Mouse (Mus musculus): ENCODE data around the gene Actn4.
A peak's percentile ranks its signal among the peaks of the same experiment; 100 is the strongest.
"Not testable (repeated sequence)": the region's sequence is repeated elsewhere in the genome, so short reads cannot be mapped to it uniquely, and the experiment has no call there.

Actn4 gene

DNA sequence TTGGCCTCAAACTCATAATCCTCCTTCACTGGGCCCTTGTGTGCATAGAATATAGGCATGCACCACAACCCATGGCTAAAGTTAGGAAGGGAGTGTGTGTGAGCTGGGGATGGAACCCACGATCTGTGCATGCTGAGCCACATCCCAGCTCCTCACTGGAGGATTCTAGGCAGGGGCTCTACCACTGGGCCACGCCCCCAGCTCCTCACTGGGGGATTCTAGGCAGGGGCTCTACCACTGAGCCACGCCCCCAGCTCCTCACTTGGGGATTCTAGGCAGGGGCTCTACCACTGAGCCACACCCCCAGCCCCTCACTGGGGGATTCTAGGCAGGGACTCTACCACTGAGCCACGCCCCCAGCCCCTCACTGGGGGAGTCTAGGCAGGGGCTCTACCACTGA is 78.4 kb downstream of the Actn4 start:
- DNase-seq (ENCODE audit: low read depth) = not testable (repeated sequence)

DNA sequence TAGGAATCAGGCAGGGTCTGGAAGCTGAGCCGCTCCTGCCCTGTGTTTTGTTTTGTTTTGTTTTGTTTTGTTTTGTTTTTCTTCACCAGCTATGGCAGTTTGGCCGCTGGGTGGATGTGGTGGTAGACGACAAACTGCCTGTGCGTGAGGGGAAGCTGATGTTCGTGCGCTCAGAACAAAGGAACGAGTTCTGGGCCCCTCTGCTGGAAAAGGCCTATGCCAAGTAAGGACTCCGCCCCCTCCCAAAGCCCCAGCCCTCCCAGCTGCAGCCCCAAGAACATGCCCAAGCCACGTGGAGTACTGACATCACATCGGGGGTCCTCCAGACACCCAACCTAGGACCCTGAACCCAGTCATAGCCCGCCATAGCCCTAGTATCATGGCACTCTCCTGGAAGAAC is 79.1 kb downstream of the Actn4 start:
- no peak for DNase-seq (ENCODE audit: low read depth)

DNA sequence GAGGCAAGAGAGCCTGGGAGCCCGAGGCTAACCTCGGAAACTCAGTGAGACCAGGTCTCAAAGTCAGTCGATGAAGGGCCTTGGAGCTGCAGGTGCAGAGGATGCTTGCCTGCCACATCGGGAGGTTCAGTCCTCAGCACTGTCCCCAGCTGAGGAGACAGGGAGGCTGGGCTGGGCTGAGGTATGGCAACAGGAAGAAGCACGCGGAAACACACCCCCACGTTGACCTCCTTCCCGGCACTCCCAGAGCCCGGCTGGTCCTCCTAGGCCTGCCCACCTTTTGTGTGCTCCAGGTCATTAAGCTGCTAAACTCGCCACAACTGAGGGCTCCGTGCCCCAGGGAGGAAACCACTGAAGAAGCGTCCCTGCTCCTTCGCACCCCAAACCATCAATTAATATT is 80.9 kb downstream of the Actn4 start, which contains the start of gene Capn12:
Gene Capn12, plus strand, starts transcription at position 224 of the 400 bp plus-strand sequence.
- no peak for DNase-seq (ENCODE audit: low read depth)

DNA sequence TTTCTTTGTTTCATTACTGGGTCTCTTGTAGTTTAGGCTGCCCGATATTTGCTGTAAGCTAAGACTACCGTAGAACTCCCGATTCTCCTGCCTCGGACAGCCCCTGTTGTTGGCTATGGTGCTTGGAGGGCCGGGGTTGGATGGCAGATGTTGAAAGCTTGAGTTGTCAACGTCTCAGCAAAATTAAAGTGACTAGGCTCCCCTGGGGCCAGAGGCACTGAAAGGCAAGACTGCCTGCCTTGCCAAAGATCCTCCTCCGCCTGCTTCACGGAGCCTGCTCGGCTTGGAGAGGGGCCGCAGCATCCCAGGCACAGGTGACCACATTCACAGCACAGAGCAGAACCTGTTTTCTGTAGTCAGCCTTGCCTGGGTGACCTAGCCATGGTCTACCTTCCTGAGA is 81.6 kb downstream of the Actn4 start:
- DNase-seq (ENCODE audit: low read depth) = no peak

DNA sequence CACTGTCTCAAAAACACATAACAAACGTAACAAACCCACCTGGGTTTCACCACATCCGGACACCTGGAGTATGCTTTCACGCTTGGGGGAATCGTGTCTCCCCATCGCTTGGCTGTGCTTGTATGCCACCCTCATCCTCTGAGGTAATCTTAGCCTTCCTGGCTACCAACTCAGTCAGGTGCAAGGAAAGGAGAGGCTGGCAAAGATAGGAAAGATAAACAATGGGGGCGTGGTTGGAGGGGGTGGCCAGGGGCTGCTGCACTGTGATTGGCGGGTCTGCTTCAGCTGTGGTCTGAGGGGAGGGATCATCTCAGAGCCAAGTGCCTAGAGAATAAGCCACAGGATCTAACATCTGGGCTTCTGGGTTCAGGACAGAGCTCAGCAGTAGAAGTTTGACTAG is 82.5 kb downstream of the Actn4 start:
- DNase-seq (ENCODE audit: low read depth) = no peak

DNA sequence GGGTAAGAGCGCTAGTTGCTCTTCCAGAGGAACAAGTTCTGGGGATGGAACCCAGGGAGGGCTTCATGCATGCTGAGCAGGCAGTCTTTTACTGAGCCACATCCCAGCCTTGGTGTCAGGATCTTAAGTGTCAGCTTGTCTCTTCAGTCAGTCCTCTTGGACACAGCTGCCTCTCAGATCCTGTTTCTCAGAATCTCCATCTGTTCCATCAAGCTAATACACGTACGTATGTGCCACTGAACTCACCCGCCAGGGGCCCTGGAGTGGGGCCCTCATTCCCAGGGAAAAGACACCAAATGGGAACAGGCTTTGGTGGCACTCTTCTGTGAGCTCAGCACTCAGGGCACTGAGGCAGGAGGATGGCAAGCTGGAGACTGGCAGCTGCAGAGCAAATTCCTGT is 84.3 kb downstream of the Actn4 start:
- no peak for DNase-seq (ENCODE audit: low read depth)

DNA sequence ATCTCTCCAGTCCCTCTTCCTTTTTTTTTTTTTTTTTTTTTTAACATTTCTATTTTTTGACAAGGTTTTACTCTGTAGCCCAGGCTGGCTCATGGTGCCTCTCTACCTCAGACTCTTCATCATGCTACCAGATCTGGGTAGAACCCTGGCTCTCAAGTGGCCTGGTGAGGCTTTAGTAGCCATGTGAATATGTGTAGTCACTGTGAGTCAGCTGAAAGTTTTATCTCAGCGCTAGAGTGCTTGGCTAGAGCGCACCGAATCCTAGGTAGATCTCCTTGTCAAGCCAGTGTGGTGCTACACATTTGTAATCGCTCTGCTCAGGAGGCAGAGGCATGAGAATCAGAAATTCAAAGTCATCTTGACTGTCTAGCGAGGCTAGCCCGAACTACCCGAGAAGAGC is 85.0 kb downstream of the Actn4 start:
- DNase-seq (ENCODE audit: low read depth) = no peak

DNA sequence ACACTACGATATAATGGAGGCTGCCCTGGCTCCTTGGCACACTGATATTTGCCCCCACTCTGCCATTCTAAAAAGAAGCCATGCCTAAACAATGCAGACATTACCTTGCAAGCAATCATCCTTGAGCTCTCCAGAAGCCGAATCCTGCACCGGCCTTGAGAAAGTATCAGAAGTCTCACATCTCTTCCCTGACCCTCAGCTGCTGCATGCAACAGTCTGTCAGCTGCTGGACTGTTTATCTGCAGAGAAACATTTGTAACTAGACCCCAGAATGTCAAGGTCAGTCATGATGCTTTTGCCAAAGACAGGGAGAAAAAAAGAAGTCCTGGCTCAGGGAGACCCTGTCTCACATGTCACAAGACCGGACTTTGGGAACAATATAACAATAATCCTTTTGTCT is 86.0 kb downstream of the Actn4 start:
- DNase-seq (ENCODE audit: low read depth) = no peak

DNA sequence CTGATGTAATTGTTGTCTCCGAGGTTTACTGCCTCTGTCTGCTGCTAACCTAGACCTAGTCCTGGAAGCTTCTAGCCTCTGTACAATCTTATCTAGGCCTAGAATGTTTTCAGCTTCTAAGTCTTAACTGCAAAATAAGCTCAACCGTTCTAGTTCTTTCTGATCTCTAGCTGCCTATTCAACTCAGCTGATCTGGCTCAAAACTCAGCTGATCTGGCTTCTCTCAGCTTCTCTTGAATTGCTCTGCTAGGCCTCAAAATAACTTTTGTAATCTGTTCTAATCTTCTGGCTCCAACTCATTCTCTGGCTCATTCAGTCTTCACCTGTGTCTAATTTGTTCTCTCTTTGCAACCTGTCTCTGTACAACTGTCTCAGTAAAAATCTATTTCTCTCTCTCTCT is 87.6 kb downstream of the Actn4 start:
- no peak for DNase-seq (ENCODE audit: low read depth)

DNA sequence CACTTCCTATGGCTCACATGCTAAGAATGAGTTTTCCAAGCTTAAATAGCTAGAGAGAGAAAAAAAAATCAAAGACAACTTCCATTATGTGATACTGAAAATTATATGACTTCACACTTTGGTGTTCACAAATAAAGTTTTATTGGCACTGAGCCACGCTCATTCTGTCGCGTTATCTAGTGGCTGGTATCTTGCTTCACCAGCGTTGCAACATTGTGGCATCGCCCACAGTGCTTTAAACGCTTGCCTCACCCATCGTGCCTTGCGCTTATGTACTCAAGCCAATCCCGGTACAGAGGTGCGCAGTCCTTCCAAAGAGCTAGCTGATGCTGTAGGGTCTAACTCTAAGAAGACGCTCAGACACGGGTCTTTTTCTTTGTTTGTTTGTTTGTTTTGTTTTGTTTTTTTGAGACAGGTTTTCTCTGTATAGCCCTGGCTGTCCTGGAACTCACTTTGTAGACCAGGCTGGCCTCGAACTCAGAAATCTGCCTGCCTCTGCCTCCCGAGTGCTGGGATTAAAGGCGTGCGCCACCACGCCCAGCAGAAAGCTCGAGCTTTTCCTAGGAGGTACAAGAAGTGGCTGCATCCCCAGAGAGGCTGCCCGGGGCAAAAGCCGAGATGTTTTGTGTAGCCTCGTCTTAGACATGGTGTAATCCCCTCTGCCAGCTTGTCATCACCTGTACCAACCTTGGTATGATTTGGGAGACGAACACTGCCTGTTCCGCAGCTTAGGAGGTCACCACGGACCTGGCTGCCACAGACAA is 91.1 kb downstream of the Actn4 start:
- DNase-seq (ENCODE audit: low read depth) = no peak

DNA sequence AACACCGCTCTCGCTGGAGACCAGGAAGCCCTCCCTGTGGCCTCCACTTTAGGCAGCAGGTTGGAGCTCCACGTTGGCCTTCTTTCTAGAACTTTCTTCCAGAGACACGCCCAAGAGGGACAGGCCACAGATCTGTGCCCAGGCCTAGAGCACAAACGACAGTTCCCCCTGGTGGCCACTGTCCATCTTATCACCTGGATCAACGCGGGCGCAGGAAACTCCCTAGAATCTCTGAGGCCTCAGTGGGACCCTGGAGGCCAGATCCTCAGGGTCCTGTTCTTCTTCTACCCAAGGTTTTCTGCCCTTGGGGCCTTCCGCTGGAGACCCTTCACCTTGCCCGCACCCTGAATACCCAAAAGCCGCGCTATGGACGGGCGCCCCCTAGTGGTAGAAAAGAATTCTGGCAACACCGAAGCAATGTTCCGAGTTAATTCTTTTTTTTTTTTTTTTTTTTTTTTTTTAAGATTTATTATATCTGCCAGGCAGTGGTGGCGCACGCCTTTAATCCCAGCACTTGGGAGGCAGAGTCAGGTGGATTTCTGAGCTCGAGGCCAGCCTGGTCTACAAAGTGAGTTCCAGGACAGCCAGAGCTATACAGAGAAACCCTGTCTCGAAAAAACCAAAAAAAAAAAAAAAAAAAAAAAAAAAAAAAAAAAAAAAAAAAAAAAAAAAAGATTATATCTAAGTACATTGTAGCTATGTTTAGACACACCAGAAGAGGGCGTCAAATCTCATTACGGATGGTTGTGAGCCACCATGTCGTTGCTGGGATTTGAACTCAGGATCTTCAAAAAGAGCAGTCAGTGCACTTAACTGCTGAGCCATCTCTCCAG is 94.4 kb downstream of the Actn4 start:
- peak; percentile 54 for DNase-seq (ENCODE audit: low read depth)

DNA sequence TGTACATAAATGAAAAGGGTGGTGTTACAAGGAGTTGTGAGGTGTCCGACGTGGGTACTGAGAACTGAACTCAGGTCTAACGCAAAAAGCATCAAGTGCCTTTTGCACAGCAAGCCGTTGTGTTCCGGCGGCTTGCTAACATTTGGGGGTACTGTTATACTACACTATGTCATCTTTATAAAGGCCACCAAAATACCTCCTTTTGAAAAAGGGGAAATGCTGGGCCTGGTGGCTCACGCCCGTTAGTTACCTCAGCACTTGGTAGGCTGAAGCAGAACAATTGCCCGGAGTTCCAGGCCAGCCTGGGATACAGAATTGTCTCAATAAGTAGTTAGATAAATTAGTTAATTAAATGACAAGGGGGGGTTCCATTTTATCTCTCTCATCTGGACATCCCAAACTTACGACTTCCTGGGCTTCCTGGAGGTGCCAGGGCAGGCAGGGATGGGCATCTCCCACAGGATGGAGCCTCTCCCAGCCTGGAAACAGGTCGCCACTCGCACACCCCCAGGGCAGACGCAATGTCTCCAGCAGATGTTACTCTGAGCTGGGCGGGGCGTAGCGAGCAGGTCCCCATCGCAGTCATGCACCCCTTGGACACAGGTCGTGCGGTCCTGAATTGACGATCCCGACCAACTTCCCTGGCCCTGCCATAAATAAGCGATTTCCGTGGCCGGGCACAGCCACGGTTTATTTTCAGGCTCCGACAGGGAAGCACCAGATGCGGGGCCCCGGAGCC is 95.2 kb downstream of the Actn4 start:
- DNase-seq (ENCODE audit: low read depth) = no peak

DNA sequence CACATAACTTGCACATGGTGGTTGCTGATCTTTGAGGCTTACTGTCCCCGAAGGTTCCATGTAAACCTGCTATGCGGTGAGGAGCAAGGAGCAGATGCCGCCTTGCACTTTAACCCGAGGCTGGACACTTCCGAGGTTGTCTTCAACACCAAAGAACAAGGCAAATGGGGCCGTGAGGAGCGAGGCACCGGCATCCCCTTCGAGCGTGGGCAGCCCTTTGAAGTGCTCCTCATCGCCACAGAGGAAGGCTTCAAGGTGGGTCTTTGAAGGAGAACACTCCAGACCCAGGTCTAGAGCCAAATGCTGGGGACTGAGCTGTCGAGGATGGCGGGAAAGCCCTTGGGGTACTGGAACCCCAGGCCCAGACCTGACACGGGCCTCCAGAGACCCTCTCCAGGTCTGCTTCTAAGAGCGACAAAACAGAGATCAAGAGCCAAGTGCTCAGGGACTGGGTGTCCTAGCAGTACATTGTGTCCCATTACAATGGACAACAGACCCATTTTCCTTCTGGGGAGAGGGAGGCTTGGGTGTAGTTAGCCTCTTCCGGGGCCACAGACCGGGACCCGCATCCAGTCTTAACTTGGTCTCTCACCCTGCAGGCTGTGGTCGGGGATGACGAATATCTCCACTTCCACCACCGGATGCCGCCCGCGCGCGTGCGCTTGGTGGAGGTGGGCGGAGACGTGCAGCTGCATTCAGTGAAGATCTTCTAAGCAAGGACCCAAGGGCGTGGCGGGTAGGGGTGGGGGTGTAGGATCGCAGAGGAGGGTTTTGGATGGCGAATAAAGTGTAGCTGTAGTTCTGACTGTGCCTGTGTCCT is 96.4 kb downstream of the Actn4 start:
- peak; percentile 48 for DNase-seq (ENCODE audit: low read depth)

DNA sequence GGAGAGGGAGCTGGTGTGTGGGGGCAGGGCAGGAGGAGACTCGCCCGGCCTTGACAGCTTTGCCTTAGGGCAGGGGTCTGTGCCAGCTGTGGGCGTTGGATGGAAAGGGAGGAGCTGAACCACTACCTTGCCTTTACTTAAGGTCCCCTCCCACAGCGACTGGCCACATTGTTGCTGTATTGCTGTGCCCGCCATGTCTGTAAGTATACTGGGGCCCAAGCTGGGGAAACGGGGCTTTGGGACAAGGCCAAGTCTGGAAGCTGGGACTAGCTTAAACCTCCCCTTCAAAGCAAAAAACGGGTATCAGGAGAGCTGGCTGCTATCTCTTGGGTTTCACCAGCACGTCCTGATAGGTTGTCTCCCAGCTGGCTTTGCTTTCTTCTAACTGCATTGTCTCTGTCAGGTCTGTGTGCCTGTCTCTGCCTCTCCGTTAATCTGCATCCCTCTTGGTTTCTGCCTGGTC is 97.8 kb downstream of the Actn4 start:
- DNase-seq (ENCODE audit: low read depth) = no peak

DNA sequence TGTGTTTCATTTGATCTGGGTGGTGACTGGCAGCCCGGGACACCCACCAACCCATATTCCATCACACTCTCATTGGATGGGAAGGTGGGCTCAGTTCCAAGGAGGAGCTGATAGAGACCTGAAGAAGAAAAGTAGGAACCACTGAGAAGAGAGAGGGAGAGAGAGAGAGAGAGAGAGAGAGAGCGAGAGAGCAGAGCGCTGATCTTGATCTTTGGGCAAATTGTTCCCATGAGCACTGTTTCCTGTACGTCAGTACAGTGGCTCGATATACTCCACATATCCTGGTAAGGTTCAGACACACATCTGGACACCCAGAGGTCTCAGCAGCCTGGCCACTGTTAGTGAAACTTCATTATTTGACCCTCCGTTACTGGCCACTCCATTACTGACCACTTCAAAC is 98.6 kb downstream of the Actn4 start, which contains the start of gene Lgals7:
Gene Lgals7, plus strand, starts transcription at position 314 of the 400 bp plus-strand sequence.
- DNase-seq (ENCODE audit: low read depth) = no peak

DNA sequence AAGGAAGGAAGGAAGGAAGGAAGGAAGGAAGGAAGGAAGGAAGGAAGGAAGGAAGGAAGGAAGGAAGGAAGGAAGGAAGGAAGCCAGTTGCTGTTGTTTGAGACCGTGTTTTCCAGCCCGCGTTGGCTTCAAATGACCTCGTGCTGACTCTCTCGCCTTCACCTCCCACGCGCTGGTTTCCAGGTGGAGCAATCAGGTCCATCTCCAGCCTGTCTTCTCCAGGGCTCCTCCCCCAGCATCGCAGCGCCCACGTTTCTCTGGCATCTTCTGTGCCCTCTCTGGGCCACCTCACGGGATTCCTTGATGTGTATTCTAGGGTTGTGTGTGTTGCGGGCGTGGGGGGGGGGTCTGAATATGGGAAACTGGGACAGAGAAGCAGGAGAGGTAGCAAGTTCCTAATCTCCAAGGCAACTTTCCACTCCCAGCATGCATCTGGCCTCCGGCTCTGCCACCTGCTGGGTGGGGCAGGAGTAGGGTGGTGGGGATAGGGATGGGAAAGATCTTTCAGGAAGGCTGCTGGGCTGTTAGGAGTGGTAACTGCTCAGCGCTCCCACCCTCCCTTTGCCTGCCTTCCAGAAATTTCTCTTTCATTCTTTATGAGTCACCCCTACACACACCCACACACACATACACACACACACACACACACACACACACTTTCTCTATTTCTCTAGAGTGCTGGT is 99.2 kb downstream of the Actn4 start:
- DNase-seq (ENCODE audit: low read depth) = peak; percentile 61

DNA sequence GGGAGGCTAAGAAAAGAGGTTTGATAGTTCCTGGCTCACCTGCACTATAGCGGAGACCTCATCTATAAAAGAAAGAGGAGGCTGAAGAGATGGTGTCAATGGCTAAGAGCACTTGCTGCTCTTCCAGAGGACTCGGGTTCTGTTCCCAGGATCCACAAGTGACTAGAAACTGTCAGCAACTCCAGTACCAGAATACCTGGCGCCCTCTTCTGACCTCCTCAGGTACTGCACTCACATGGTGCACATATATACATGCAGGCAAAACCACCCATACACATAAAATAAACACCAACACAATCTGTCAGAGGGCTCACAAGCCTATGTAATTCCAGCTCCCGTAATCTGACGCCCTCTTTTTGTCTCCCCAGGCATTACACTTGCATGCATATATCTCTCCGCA is 101.2 kb downstream of the Actn4 start:
- DNase-seq (ENCODE audit: low read depth) = no peak

DNA sequence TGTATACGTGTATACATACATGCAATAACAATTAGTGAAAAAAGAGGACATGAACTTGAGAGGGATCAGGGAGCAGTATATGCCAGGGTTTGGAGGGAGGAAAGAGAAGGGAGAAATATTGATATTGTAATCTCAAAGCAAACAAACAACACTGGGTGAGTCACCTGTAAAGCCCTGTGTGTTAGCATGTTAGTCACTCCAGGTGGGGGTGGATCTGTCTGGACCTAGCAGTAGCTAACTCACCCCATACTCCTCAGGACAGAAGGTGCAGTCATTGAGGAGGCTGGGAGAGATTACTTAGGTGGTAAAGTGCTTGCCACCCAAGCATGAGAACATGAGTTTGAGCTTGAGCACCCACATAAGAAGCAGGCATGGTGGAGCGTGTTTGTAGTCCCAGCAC is 102.2 kb downstream of the Actn4 start:
- DNase-seq (ENCODE audit: low read depth) = no peak

DNA sequence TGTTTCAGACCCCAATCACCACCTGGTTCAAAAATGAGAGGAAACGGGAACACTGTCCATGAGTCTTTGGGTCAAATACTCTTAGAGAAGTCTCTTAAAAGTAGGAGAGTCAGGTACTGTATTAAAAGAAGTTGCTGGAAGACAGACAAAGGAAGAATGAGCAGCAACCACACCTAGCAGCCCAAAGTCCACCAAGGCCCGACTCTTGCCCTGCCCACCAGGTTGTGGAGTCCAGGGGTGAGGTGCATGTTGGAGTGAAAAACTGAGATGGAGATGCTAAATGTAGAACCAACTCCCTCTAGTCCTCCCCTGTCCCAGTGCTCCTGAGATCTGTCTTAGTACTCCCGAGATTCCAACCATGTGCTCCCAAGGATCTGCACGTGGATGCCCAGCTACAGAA is 111.5 kb downstream of the Actn4 start:
- DNase-seq (ENCODE audit: low read depth) = no peak

DNA sequence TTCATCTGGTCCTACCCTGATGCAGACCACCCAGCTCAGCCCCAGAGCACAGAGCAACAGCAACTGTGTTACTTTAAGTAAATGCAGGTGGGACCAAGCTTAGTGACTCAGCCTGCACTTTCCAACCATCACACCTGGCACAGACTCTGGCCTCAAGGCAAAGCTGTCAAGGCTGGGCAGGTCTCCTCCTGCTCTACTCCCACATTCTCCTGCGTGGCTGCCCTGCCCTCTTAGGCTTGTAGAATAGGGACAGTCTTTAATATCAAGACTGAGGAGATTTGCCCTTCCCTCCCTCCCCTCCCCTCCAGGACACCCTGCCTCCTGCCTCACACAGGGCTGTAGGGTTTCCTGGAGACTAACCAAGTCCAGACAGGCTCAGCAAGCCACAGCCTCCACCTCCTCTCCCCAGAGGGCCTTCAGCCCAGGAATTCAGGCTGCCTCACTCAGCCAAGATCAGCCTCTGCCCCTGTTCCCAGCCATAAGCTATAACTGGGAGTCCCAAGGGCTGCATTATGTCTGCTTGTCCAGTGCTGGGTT is 112.4 kb downstream of the Actn4 start:
- DNase-seq (ENCODE audit: low read depth) = peak; percentile 59

DNA sequence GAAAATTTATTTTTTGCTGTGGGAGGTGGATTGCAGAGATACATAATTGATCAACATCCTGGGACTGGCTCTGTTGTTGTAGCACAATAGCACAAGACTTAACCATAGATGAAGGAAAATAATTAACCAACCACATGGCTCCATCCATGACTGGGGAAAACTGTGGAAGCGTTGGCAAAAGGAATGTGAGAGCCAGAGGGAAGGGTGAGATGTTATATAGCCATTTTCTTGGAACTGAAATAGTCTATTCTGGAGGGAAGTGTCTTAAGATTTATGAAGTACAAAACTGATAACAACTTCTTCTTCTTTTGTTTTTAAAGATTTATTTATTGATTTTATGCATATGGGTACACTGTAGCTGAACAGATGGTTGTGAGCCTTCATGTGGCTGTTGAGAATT is 114.9 kb downstream of the Actn4 start:
- DNase-seq (ENCODE audit: low read depth) = no peak
